Mouse (Mus musculus): ENCODE results near the gene Smr3a. TPM values are rescaled to one million over a fixed set of nuclear protein-coding genes. Genes with fewer than 3 reads are reported as not detected.

Gene Smr3a
- not detected for total RNA-seq (2021)
- long read RNA-seq, experiment 1: 0 reads
- long read RNA-seq, experiment 2: 0 reads

DNA sequence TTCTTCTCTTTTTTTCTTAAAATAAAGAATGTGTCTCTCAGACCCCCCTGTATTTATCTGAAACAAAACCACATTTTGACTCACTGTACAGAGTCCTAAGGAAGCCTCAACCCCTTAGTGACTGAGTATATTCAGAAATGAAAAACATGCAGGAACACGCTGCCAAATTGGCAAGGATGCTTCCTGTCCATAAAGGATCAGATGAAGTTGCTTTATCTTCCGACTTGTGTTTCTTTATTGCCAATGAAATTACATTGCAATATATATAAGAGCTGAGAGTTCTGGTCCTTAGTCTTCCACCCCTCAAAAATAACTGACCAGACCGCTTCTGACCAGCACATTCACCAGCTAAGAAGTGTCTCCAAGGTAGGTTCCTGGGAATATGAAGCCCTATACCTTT, at the start of gene Smr3a:
Smr3a (plus strand) TSS at position 301 of the 400 bp plus-strand sequence.
- DNase-seq: no peak

DNA sequence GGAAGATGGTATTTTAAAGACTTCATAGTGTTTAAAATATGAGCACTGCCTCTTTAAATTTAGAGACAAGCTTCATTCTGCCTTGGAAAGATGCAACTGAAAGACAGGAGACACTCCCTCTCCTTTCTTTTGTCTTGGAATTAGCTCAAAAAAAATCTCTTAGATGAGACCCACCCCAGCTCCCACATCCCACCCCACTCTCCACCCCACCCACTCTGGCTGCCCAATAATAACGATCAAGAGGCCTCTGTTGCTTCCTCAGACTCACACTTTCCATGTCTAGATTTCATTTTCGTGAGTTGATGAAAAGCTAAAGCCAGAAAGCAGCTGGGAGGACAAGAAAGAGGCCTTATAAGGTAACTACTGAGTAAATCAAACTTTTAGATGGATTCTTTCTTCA, 33.1 kb upstream of the Smr3a start, which contains the start of the genes 2310003L06Rik and Gm28434:
2310003L06Rik (plus strand) TSS at position 259 of the 400 bp plus-strand sequence.
Gm28434 (plus strand) TSS at position 317 of the 400 bp plus-strand sequence.
- DNase-seq: no peak

DNA sequence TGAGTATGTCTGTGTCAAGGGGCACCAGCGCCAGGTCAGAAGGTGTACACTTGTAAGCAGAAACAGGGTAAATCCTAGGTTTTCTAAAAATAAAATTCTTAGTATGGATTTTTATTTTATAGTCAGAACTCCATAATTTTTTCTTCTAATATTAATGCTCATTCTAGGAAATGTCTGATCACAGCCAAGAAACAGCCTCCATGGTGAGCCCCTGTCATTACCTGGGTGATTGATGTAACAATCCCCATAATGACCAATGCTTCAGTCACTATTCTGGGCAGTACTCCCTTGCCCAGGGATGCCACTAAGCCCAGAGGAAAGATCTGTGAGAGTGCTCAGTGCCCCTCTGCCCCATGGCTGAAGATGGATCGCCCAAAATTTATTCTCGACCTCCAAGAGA, 23.2 kb upstream of the Smr3a start, which contains the start of gene Cabs1:
Cabs1 (plus strand) TSS at position 301 of the 400 bp plus-strand sequence.
- DNase-seq: no peak

DNA sequence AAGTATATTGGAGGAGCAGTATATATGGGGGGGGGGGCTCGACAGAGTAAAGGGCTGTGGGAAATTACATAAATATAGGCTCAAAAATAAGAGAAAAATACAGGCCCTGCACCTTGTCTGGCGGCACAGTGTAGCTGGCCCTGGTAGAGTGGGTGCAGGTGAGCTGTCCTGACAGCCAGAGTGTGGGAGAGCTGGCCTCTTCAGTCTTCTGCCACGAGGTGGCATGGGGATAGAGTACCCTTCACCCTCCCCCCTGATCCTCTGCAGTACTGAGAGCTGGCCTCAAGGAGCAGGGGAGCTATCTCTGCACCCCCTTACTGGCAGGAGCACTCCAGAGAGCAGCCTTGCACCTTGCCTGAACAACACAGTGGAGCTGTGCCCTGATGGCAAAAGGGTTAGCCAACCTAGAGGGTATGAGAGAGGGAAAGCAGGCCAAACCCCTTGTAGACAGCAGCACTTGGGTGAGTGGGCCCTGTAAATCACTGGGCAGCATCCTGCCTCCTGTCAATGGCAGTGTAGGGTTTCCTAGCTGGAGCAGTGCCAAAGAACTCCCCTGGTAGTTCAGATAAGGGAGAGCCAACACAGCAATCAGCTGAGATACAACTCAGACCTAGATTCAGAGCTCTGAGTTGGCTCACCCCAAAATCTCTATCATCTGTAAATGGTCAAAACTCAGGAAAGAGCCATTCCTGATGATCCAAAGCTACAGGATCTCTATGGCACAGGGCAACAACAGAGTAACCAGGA, 19.7 kb upstream of the Smr3a start:
- no peak for DNase-seq

DNA sequence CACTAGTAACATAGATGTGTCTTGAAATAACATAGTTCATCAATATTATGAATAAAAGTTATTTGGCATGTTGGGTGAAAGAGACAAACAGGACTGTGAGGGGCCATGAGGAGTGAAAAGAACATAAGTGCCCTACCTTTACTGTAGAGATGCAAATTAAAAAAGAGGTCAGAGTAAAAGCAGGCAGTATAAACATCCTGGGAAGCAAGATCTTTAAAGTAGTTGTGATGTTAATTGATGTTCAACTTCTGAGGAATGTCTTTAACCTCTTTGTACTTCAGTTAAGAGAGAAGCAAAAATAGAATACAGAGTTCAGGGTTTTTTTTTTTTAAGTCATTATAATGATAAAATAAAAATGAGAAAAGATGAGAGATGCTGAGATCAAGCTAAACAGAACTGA, 2.9 kb downstream of the Smr3a start:
- DNase-seq: no peak

Other genes starting within 250 kb of the Smr3a start
- gene Csn1s2a, start 228.0 kb upstream of the Smr3a start, total RNA-seq (2021): not detected
- gene Csn1s2b, start 194.5 kb upstream of the Smr3a start, total RNA-seq (2021): not detected
- gene Prr27, start 176.9 kb upstream of the Smr3a start, total RNA-seq (2021): not detected
- not detected for gene Odam, start 117.5 kb upstream of the Smr3a start, total RNA-seq (2021)
- not detected for gene Csn3, start 77.0 kb upstream of the Smr3a start, total RNA-seq (2021)
- gene 2310003L06Rik, start 33.1 kb upstream of the Smr3a start, total RNA-seq (2021): not detected
- gene Gm28434, start 33.0 kb upstream of the Smr3a start, total RNA-seq (2021): not detected
- gene Cabs1, start 23.1 kb upstream of the Smr3a start, total RNA-seq (2021): not detected
- not detected for gene Smr2, start 84.0 kb downstream of the Smr3a start, total RNA-seq (2021)
- not detected for gene Gm11116, start 109.0 kb downstream of the Smr3a start, total RNA-seq (2021)
- not detected for gene Gm11115, start 151.6 kb downstream of the Smr3a start, total RNA-seq (2021)